Mouse (Mus musculus) embryo, embryonic 11 days (tissue): Measurements from ENCODE around the gene Gm2174.

Experiments
- DNase-seq: peaks from one replicate; pipeline ENCODE4 v3.0.0-alpha.2; 2015

The Gm2174 gene

GRCm38 (mm10) chrX:56447524-56448015 is at the start of gene Gm2174:
TSS of gene Gm2174 (plus strand) at chrX:56447965.
- DNase-seq, result no peak

- DNase-seq, result no peak
Observed at GRCm38 (mm10) chrX:56404646-56405045, 43.1 kb upstream of the Gm2174 start.

- no peak for DNase-seq
Observed at GRCm38 (mm10) chrX:56405482-56405881, 42.3 kb upstream of the Gm2174 start.

GRCm38 (mm10) chrX:56406128-56406527 is 41.6 kb upstream of the Gm2174 start:
- no peak for DNase-seq

- no peak for DNase-seq
Observed at GRCm38 (mm10) chrX:56416277-56416676, 31.5 kb upstream of the Gm2174 start.

GRCm38 (mm10) chrX:56417541-56417940 is 30.2 kb upstream of the Gm2174 start:
- DNase-seq, result no peak

- no peak for DNase-seq
Observed at GRCm38 (mm10) chrX:56430601-56431000, 17.2 kb upstream of the Gm2174 start.

- DNase-seq, result no peak
Observed at GRCm38 (mm10) chrX:56435758-56436283, 11.9 kb upstream of the Gm2174 start.

- DNase-seq, result no peak
Observed at GRCm38 (mm10) chrX:56446487-56447428, 1.0 kb upstream of the Gm2174 start.

- DNase-seq, result peak; percentile 82
Observed at GRCm38 (mm10) chrX:56454671-56455371, 7.1 kb downstream of the Gm2174 start, which contains the start of gene Ints6l. TSS of gene Ints6l (plus strand) at chrX:56454857.

- DNase-seq, result peak; percentile 92
Observed at GRCm38 (mm10) chrX:56455372-56456246, 7.8 kb downstream of the Gm2174 start.

GRCm38 (mm10) chrX:56456379-56456778 is 8.6 kb downstream of the Gm2174 start:
- peak; percentile 13 for DNase-seq

GRCm38 (mm10) chrX:56462020-56462933 is 14.5 kb downstream of the Gm2174 start:
- DNase-seq, result no peak

GRCm38 (mm10) chrX:56464906-56465305 is 17.1 kb downstream of the Gm2174 start:
- DNase-seq, result no peak

- peak; percentile 21 for DNase-seq
Observed at GRCm38 (mm10) chrX:56467688-56468087, 19.9 kb downstream of the Gm2174 start.

GRCm38 (mm10) chrX:56468422-56468821 is 20.7 kb downstream of the Gm2174 start:
- peak; percentile 15 for DNase-seq

- no peak for DNase-seq
Observed at GRCm38 (mm10) chrX:56474035-56474434, 26.3 kb downstream of the Gm2174 start.

GRCm38 (mm10) chrX:56477553-56477952 is 29.8 kb downstream of the Gm2174 start:
- no peak for DNase-seq

GRCm38 (mm10) chrX:56481906-56482305 is 34.1 kb downstream of the Gm2174 start:
- no peak for DNase-seq

- DNase-seq, result peak; percentile 66
Observed at GRCm38 (mm10) chrX:56489758-56490157, 42.0 kb downstream of the Gm2174 start.

- no peak for DNase-seq
Observed at GRCm38 (mm10) chrX:56497241-56497640, 49.5 kb downstream of the Gm2174 start.
